Comparison of ENCODE assay signal across 11 mouse cellular contexts in genomic region chr12:84847480-84847879, GRCm38 (mm10). TPM values are rescaled to one million over a fixed set of nuclear protein-coding genes. Genes with fewer than 3 reads are reported as not detected.
DNase-seq lines count a peak whose midpoint lies in the region; ATAC-seq lines count a peak whose summit lies in the region.
"Had no signal": no experiment of that assay in that cellular context is flagged by ENCODE, and none has a peak within 500 bp of the region (broad histone marks: within the 10 kb centered on the region; RNA-seq: fewer than 3 reads in every experiment).

No protein-coding gene starts in this region.

- no peaks in the 10 kb centered on the region for H3K4me1 ChIP-seq in hindbrain, embryonic 11.5 days (replicated peaks; ENCODE audit: control insufficient read depth, insufficient read depth, low read length)
- 0 out of 2 replicates have a peak, but pooled peaks cover 4% of the 10 kb centered on the region for H3K4me1 ChIP-seq in hindbrain, embryonic 13.5 days (replicated peaks)

- no peak overlapping the region for H3K9ac ChIP-seq in hindbrain, embryonic 11.5 days (ENCODE audit: low read depth, low read length)
- no peak overlapping the region for H3K9ac ChIP-seq in hindbrain, embryonic 13.5 days
- H3K9ac ChIP-seq: forebrain, postnatal 0 days had no signal

- H3K4me3 ChIP-seq in hindbrain, embryonic 11.5 days (ENCODE audit: low read depth, low read length), result no peak overlapping the region
- no peak overlapping the region for H3K4me3 ChIP-seq in hindbrain, embryonic 13.5 days

- no peaks in the 10 kb centered on the region for H3K9me3 ChIP-seq in hindbrain, embryonic 11.5 days (ENCODE audit: control insufficient read depth, low read length)
- no peaks in the 10 kb centered on the region for H3K9me3 ChIP-seq in hindbrain, embryonic 13.5 days
- H3K9me3 ChIP-seq: G1E; megakaryocyte, embryonic 14.5 days had no signal

- no peak overlapping the region for H3K27ac ChIP-seq in hindbrain, embryonic 11.5 days (ENCODE audit: low read depth, low read length)
- no peak overlapping the region for H3K27ac ChIP-seq in hindbrain, embryonic 13.5 days

- no peak overlapping the region for H3K4me2 ChIP-seq in hindbrain, embryonic 11.5 days (replicated peaks; ENCODE audit: low read depth, low read length)
- no peak overlapping the region for H3K4me2 ChIP-seq in hindbrain, embryonic 13.5 days

- no peaks in the 10 kb centered on the region for H3K36me3 ChIP-seq in hindbrain, embryonic 11.5 days (ENCODE audit: control insufficient read depth, insufficient read depth, low read length)
- no peaks in the 10 kb centered on the region for H3K36me3 ChIP-seq in hindbrain, embryonic 13.5 days
- H3K36me3 ChIP-seq: G1E had no signal

- no peaks in the 10 kb centered on the region for H3K27me3 ChIP-seq in hindbrain, embryonic 11.5 days (ENCODE audit: control insufficient read depth, insufficient read depth, low read length)
- no peaks in the 10 kb centered on the region for H3K27me3 ChIP-seq in hindbrain, embryonic 13.5 days

- ATAC-seq in hindbrain, embryonic 11.5 days (ENCODE audit: low FRiP score), result no peak
- ATAC-seq in hindbrain, embryonic 13.5 days (ENCODE audit: low FRiP score), result no peak
- ATAC-seq in cerebellum, adult (ENCODE audit: insufficient number of reproducible peaks, low FRiP score, low TSS enrichment), result no peak
- ATAC-seq: forebrain, postnatal 0 days had no signal

- DNase-seq in hindbrain, embryonic 11.5 days (ENCODE audit: low spot score), result peak; percentile 5
- DNase-seq in embryo, embryonic 10.5 days (ENCODE audit: low spot score), result peak; percentile 76
- peak; percentile 11 to 34 for DNase-seq in kidney, adult 8-10 months
- peak; percentile 40 for DNase-seq in ovary, postnatal 14 days (ENCODE audit: low spot score)
- DNase-seq in left cerebral cortex, adult 11 months (ENCODE audit: low spot score), result no peak
- no peak for DNase-seq in spleen, postnatal 10 days (ENCODE audit: low spot score in 2 of 2)
- DNase-seq: forebrain, postnatal 0 days had no signal

- 62% methylated on average over 7 of the region's 7 CpGs for WGBS in hindbrain, embryonic 11.5 days
- 65% methylated on average over 7 of the region's 7 CpGs for WGBS in hindbrain, embryonic 13.5 days

RNA-seq across cellular contexts. Expression of gene Ltbp2, which starts 28.9 kb away (rescaled TPM):
- 0.08 and 0.09 TPM in 2 replicates for polyA plus RNA-seq in hindbrain, embryonic 11.5 days (2014; fragmentation: Nextera tagmentation; extraction: Ambion mirVana)
- polyA plus RNA-seq in hindbrain, embryonic 13.5 days (2015; fragmentation: Nextera tagmentation; extraction: Ambion mirVana), result 0.14 and 0.31 TPM in 2 replicates
- polyA plus RNA-seq: G1E had no signal

Comparison
In these comparisons a context has a peak if more than half of its experiments do, and no peak if none do; other contexts are left out.
1. DNase-seq: peak in hindbrain, embryonic 11.5 days (single experiment), embryo, embryonic 10.5 days (single experiment), kidney, adult 8-10 months (2 of 2) and ovary, postnatal 14 days (single experiment); none in left cerebral cortex, adult 11 months (single experiment) and spleen, postnatal 10 days (0 of 2).